Mouse (Mus musculus): ENCODE data around the gene Pdk2.
A peak's percentile ranks its signal among the peaks of the same experiment; 100 is the strongest.

Gene Pdk2

DNA sequence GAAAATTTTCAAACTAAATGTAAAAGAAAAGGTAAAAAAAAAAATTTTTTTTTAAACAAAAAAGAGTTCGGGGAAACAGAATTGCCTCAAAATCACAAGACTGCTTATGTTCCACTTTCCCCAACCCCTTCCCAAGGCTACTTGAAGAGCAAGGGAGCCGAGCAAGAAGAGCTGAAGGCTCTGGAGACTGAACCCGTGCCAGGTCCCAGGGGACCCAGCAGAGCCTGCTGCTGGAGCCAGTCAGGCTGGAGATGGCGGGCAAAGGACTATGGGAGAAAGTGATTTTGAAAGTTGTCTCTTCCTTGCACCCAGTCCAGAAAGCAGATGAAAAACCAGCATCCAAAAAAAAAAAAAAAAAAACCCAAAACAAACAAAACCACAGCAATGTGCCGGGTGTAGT lies 55.3 kb downstream of the Pdk2 start:
- DNase-seq = no peak

DNA sequence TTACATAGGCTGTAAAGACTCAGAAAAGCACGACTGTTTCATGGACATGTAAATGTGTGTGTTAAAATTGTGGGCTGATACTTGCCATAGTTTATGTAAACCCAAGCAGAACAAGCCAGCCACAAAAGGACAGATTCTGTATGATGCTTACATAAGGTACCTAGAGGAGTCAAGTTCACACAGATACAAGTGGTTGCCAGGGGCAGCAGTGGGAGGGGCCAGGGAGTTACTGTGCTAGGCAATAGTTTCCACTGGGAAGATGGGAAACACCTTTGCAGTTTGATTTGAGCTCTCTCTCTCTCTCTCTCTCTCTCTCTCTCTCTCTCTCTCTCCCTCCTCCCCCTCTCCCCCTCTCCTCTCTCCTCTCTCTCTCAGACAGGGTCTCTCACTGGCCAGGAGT lies 56.0 kb downstream of the Pdk2 start:
- DNase-seq = no peak

DNA sequence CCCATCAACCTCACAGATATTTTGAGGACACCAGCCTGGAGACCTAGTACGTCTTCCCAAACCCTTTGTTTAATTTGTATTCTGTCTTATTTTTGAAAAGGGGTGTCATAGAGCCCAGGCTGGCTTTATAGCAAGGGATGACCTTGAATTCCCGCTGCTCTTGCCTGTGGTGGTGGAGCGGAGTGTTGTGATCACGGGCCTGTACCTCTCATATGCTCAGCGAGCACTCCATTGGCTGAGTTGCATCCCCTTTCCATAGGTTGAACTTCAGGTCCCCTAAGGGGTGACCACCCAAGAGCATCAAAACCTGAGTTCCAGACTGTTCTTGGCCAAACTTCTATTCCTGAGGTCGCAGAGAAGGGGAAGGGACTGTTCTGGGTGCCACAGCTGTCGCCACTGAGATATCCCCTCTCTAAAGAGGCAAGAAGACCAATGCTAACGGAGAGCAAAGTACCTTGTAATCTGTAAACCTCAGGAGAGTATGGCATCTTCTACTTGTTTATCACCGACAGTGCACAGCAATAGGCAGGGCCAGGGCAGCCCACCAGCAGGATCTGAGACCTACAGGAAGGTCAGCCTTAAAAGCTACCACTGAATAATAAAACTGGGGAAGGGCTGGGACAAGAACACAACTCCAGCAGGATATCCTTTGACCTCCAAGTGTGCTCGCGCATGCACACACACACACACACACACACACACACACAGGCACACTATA lies 61.5 kb downstream of the Pdk2 start:
- DNase-seq = no peak

DNA sequence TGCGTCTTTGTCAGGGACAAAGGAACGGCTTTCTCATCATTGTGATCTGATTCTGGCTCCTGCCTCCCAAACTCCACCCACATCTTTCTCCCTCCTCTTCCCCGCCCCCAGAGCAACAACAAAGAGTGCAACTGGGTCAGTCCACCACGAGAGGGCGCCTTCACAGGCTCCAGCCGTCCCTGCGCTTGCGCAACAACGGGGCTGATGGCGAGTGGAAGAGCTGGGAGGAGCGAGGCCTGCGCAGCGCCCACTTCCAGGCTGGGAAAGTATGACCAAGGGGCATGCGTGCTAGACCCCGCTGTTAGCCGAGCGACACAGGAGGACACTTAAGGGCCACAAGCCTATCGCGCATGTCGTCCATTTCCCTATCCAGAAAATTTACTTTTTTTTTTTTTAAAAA lies 62.2 kb downstream of the Pdk2 start:
- DNase-seq = peak; percentile 97

- no peak for DNase-seq
Measured at GRCm38 (mm10) chr11:94978178-94978915, 62.8 kb downstream of the Pdk2 start.
